Mouse (Mus musculus) embryonic facial prominence, embryonic 14.5 days (tissue): ENCODE data around the gene Tmem179b. TPM values are rescaled to one million over a fixed set of nuclear protein-coding genes. Genes with fewer than 3 reads are reported as not detected.

ENCODE experiments used
- ATAC-seq: fragments of 200-750 bp; cut with Nextera tagmentation; 2 replicates; pipeline ENCODE4 v1.8.0; 2017; ENCODE audit warnings: low read depth, moderate number of reproducible peaks, moderate TSS enrichment
- DNase-seq: peaks from one replicate; pipeline ENCODE4 v3.0.0-alpha.2; 2015; ENCODE audit warnings: low spot score
- H3K27ac ChIP-seq: fragments of 300-500 bp; sonication (generic); replicated peaks from 2 replicates; pipeline ENCODE4 v1.5.1; 2014; ENCODE audit warnings: low read depth, mild to moderate bottlenecking, low read length, moderate library complexity
- H3K27me3 ChIP-seq: fragments of 300-500 bp; sonication (generic); replicated peaks from 2 replicates; pipeline ENCODE4 v1.6.1; 2014; ENCODE audit warnings: low read length; ENCODE audit not compliant: control insufficient read depth, insufficient read depth
- H3K36me3 ChIP-seq: fragments of 300-500 bp; sonication (generic); 2 replicates; pipeline ENCODE4 v1.6.1; 2014; ENCODE audit warnings: low read length, mixed read lengths; ENCODE audit not compliant: control insufficient read depth, insufficient read depth
- H3K4me1 ChIP-seq: fragments of 300-500 bp; sonication (generic); 2 replicates; pipeline ENCODE4 v1.6.1; 2014; ENCODE audit warnings: antibody characterized with exemption, low read length; ENCODE audit not compliant: control insufficient read depth, insufficient read depth
- H3K4me2 ChIP-seq: fragments of 300-500 bp; sonication (generic); 2 replicates; pipeline ENCODE4 v1.6.1; 2014; ENCODE audit warnings: low read depth, mild to moderate bottlenecking, low read length, moderate library complexity, mixed read lengths
- H3K4me3 ChIP-seq: fragments of 300-500 bp; sonication (generic); 2 replicates; pipeline ENCODE4 v1.5.1; 2014; ENCODE audit warnings: low read depth, mild to moderate bottlenecking, low read length
- H3K9ac ChIP-seq: fragments of 300-500 bp; sonication (generic); 2 replicates; pipeline ENCODE4 v1.6.1; 2014; ENCODE audit warnings: low read depth, mild to moderate bottlenecking, low read length, moderate library complexity, mixed read lengths
- H3K9me3 ChIP-seq: fragments of 300-500 bp; sonication (generic); 2 replicates; pipeline ENCODE4 v1.6.1; 2016; ENCODE audit warnings: low read length; ENCODE audit not compliant: control insufficient read depth
- WGBS: fragments of 180-500 bp; shearing (Covaris S2); extraction: QIAGEN DNeasy Blood & Tissue Kit; methylation state at CpG from one replicate; pipeline ENCODE4 v1.1.7; 2014; 5-methylcytosine and 5-hydroxymethylcytosine counted together
- polyA plus RNA-seq: library from polyadenylated mRNA; unstranded; fragments of >200 nt; fragmentation: Nextera tagmentation; extraction: Ambion mirVana; gene quantifications from 2 replicates; pipeline ENCODE4 v1.2.1, GENCODE M21; 2014

Tmem179b gene
- polyA plus RNA-seq, 1 experiment from 2014 or later = 90.3 TPM

DNA sequence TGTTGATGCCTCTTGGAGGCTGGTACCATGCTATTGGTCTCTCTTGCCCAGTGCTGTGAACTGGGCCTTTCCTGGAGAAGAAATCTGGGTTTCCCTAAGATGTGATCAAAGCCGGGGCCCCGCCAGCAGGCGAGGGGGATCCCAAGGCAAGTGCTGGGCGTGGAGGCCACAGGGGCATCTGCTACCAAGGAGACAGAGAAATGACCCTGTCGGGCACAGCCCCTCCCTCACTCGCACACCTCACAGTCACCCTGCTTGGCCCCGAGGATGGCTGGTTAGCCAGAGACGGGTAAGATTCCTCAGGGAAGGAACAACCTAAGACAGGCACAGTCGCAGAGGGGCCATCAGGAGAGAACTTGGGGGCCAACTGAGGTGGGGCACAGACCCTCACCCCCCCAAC, 8.7 kb downstream of the Tmem179b start:
- H3K9me3 ChIP-seq = peaks cover 14% of the 10 kb centered on the region
- peaks cover 3% of the 10 kb centered on the region; the same call in 1 of the 2 replicates for H3K4me1 ChIP-seq
- no peak overlapping the region for H3K27ac ChIP-seq
- ATAC-seq (no peak), DNase-seq (no peak)
- no peak overlapping the region for H3K4me3 ChIP-seq
- H3K36me3 ChIP-seq = peaks cover 86% of the 10 kb centered on the region
- 96% methylated on average over 9 of the region's 9 CpGs for WGBS
- H3K9ac ChIP-seq = no peak overlapping the region
- H3K4me2 ChIP-seq = no peak overlapping the region
- H3K27me3 ChIP-seq = no peaks in the 10 kb centered on the region

DNA sequence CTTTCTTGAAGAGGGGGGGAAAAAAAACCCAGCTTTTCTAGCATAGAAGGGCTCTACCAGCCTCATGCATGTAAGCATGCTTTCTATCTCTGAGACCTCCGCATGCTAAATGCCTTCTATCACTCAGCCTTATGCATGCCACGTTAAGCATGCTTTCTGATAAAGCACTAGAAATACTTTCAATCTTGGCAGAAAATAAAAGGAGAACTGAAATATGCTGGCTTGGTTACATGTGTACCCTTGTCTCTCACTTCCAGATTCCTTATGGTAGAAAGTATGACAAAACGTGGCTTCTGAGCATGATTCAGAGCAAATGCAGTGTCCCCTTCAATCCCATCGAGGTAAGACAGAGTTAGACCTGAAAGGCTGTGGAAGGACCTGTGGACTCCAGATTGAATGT, 11.0 kb downstream of the Tmem179b start:
- H3K9ac ChIP-seq = no peak overlapping the region
- H3K36me3 ChIP-seq = peaks cover 63% of the 10 kb centered on the region
- 94% methylated on average over 4 of the region's 4 CpGs for WGBS
- H3K27ac ChIP-seq = no peak overlapping the region
- H3K27me3 ChIP-seq = no peaks in the 10 kb centered on the region
- ATAC-seq = no peak
- no peak for DNase-seq
- peaks cover 14% of the 10 kb centered on the region for H3K9me3 ChIP-seq
- no peak overlapping the region for H3K4me3 ChIP-seq
- no peak overlapping the region for H3K4me2 ChIP-seq
- H3K4me1 ChIP-seq = no peaks in the 10 kb centered on the region

DNA sequence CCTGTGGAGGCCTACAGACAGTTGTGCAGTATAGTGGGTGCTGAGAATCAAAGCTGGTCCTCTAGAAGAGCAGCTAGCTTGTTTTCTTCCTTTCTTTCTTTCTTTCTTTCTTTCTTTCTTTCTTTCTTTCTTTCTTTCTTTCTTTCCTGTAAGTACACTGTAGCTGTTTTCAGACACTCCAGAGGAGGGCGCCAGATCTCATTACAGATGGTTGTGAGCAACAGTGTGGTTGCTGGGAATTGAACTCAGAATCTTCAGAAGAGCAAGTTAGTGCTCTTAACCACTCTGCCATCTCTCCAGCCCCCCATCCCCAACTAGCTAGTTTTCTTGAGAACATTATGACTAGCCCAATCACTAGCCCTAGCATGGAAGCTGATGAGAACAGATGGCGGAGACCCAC, 13.5 kb downstream of the Tmem179b start:
- DNase-seq = no peak
- ATAC-seq = no peak
- whole genome bisulfite sequencing = 87% methylated on average over 2 of the region's 2 CpGs
- H3K27ac ChIP-seq = no peak overlapping the region
- no peak overlapping the region for H3K9ac ChIP-seq
- H3K9me3 ChIP-seq = peaks cover 13% of the 10 kb centered on the region
- no peaks in the 10 kb centered on the region for H3K27me3 ChIP-seq
- peaks cover 40% of the 10 kb centered on the region for H3K36me3 ChIP-seq
- peaks cover 7% of the 10 kb centered on the region for H3K4me1 ChIP-seq
- H3K4me3 ChIP-seq = no peak overlapping the region
- H3K4me2 ChIP-seq = no peak overlapping the region

DNA sequence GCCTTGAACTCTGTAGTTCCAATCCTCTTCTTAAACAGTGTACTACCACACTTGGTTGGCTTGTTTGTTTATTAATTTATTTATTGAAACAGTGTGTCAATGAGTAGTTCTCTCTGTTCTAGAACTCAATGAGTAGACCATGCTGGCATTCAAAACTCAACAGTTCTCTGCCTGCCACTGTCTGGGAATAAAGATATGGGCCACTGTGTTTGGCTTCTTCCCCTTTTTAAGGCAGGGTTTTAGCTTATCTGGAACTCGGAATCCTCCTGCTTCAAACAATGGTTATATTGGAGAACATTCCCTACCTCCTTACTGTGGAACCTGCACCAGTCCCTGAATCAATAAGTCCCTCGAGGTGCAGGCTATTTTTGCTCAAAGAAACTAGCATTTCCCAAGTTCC, 15.4 kb downstream of the Tmem179b start:
- WGBS = 86% methylated on average over 2 of the region's 2 CpGs
- Histone ChIP-seq H3K9me3 (no peaks in the 10 kb centered on the region), H3K9ac (no peak overlapping the region), H3K27ac (no peak overlapping the region), H3K4me1 (peaks cover 11% of the 10 kb centered on the region), H3K4me3 (0 out of 2 replicates have a peak overlapping the region, but pooled peaks have one; percentile 1), H3K36me3 (peaks cover 39% of the 10 kb centered on the region), H3K4me2 (peak overlapping the region; percentile 83; the same call in 1 of the 2 replicates), H3K27me3 (no peaks in the 10 kb centered on the region)
- ATAC-seq = no peak
- DNase-seq = no peak

DNA sequence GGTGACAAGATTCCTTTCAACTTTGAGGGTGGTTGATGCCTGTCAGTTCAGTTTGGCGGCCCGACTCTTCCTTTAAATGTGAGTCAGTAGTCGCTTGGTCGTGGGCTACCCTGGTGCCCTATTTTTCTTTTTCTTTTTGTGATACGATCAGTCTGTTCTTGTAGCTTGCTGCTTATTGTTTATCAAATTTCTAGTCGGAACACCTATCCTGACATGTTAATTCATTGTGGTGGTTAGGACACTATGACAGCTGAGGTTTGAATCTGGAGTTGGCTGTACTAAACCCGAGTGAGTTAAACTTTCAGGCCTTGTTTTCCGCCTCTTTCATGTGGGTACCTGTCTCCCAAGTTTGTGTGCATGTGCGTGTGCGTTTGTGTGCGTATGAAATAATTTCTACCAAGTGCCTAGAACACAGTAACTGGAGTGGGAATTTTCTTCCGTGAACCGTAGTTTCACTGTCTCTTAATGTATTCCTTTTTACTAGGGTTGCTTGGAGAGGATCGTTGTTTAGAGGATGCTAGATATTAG, 16.7 kb downstream of the Tmem179b start:
- 3% methylated on average over 14 of the region's 14 CpGs for WGBS
- peak overlapping the region; percentile 93 for H3K4me3 ChIP-seq

DNA sequence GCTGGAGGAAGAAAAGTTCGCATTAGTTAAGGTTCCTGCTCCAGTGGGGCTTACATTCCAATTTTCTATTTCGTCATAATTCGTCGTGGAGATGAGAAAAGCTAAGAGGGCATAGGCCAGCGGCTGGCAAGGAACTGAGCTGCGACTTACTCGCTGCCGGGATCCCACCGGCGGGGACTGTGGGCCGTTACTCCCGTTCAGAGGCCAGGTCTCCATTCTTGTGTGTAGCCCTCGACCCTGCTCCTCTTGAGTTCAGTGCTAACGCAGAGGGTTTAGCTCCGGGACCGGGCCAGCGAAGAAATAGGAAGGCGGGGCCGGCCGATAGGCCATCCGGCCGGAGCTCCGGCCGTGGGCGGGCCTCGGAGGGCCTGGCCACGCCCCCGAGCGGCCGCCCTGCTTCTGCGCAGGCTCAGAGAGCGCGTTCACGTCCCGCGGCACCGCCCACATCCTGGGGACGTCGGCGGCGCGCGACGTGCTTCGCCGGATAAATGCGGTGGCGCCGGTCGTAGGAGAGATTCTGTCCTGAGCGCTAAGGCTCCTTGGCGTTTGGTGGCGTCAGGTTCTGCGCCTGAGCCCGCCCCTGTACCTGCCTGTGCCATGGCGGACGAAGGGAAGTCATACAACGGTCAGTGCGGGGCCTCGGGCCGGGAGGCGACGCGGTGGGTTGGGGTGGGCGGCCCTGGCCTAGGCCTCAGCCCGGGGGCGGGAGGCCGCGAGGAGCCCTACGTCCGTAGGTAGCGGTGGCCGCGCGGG, 17.5 kb downstream of the Tmem179b start, which contains the start of gene Nxf1:
Gene Nxf1, plus strand, starts transcription at position 439 of the 753 bp plus-strand sequence.
- H3K36me3 ChIP-seq = peaks cover 40% of the 10 kb centered on the region
- peak within 1 kb of the TSS; percentile 93 for H3K4me3 ChIP-seq
- under 1% methylated on average over 40 of the region's 75 CpGs for WGBS
- no peaks in the 10 kb centered on the region for H3K27me3 ChIP-seq
- H3K9ac ChIP-seq = peak within 1 kb of the TSS; percentile 93
- ATAC-seq = peak; percentile 93
- H3K9me3 ChIP-seq = no peaks in the 10 kb centered on the region
- H3K4me2 ChIP-seq = peak within 1 kb of the TSS; percentile 83
- H3K4me1 ChIP-seq = peaks cover 11% of the 10 kb centered on the region
- DNase-seq = peak; percentile 96
- peak within 1 kb of the TSS; percentile 89 for H3K27ac ChIP-seq

More for the DNA sequence above, 16.7 kb downstream of the Tmem179b start:
- DNase-seq = no peak
- ATAC-seq = no peak
- peak overlapping the region; percentile 89 for H3K27ac ChIP-seq
- no peaks in the 10 kb centered on the region for H3K27me3 ChIP-seq
- peak overlapping the region; percentile 83 for H3K4me2 ChIP-seq
- H3K36me3 ChIP-seq = peaks cover 38% of the 10 kb centered on the region
- H3K4me1 ChIP-seq = peaks cover 11% of the 10 kb centered on the region
- peak overlapping the region; percentile 93 for H3K9ac ChIP-seq
- H3K9me3 ChIP-seq = no peaks in the 10 kb centered on the region

DNA sequence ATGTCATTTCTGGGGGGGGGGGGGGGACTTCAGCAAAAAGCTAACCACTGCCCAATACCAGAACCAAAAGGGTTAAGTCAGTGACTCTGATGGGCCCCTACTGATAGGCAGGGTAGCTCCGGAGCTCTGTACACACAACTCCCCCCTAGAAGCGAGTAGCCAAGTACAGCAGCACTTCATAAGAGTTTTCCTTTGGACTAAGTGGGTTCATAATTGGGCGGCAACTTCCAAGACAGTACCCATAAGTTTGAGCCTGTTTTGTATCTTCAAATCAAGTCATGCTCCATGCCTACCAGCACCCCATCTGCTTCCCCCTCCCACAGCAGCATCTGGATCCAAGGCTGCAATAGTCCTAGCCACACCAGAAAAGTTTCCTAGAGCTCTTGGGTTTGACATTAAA, 18.6 kb downstream of the Tmem179b start:
- Histone ChIP-seq H3K4me1 (peaks cover 11% of the 10 kb centered on the region), H3K4me3 (no peak overlapping the region), H3K9me3 (no peaks in the 10 kb centered on the region), H3K27ac (no peak overlapping the region), H3K4me2 (peak overlapping the region; percentile 83), H3K9ac (no peak overlapping the region), H3K27me3 (no peaks in the 10 kb centered on the region), H3K36me3 (peaks cover 51% of the 10 kb centered on the region)
- DNase-seq = no peak
- ATAC-seq = no peak
- 69% methylated on average over 3 of the region's 3 CpGs for WGBS

DNA sequence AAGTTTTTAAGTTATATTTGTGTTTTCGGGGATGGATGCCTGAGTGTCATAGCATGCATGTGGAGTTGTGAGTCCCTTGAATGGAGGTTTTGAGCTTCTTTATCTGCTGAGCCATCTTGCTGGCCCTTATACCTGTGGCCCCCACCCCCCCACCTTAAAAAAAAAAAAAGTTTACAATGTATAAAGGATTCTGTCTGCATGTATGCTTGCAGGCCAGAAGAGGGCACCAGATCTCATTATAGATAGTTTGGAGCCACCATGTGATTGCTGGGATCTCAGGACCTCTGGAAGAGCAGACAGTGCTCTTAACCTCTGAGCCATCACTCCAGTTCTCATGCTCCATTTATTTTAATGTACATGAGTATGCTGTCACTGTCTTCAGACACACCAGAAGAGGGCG, 26.9 kb downstream of the Tmem179b start:
- no peak overlapping the region for H3K4me2 ChIP-seq
- no peak overlapping the region for H3K27ac ChIP-seq
- peaks cover 3% of the 10 kb centered on the region; the same call in 1 of the 2 replicates for H3K4me1 ChIP-seq
- no peak for ATAC-seq
- 77% methylated on average over 2 of the region's 2 CpGs for WGBS
- no peak overlapping the region for H3K9ac ChIP-seq
- no peak overlapping the region for H3K4me3 ChIP-seq
- no peak for DNase-seq
- peaks cover 96% of the 10 kb centered on the region for H3K36me3 ChIP-seq
- no peaks in the 10 kb centered on the region for H3K9me3 ChIP-seq
- H3K27me3 ChIP-seq = no peaks in the 10 kb centered on the region
